Mouse (Mus musculus) limb, embryonic 15.5 days (tissue): ENCODE data around the gene Togaram1. TPM values are rescaled to one million over a fixed set of nuclear protein-coding genes. Genes with fewer than 3 reads are reported as not detected.
A peak's percentile ranks its signal among the peaks of the same experiment; 100 is the strongest.

Source experiments
- ATAC-seq: fragments of 200-750 bp; cut with Nextera tagmentation; 2 replicates; pipeline ENCODE4 v1.8.0; 2017; ENCODE audit warnings: low read depth, moderate TSS enrichment; ENCODE audit not compliant: insufficient number of reproducible peaks, low FRiP score, low TSS enrichment
- H3K27ac ChIP-seq: fragments of 300-500 bp; sonication (generic); 2 replicates; pipeline ENCODE4 v1.5.1; 2015; ENCODE audit warnings: moderate library complexity, mild to moderate bottlenecking, inconsistent platforms
- H3K27me3 ChIP-seq: fragments of 300-500 bp; sonication (generic); 2 replicates; pipeline ENCODE4 v1.6.1; 2015; ENCODE audit warnings: inconsistent platforms
- H3K36me3 ChIP-seq: fragments of 300-500 bp; sonication (generic); 2 replicates; pipeline ENCODE4 v1.6.1; 2015; ENCODE audit warnings: inconsistent platforms
- H3K4me1 ChIP-seq: fragments of 300-500 bp; sonication (generic); 2 replicates; pipeline ENCODE4 v1.6.1; 2015; ENCODE audit warnings: inconsistent platforms
- H3K4me2 ChIP-seq: fragments of 300-500 bp; sonication (generic); 2 replicates; pipeline ENCODE4 v1.6.1; 2015; ENCODE audit warnings: mild to moderate bottlenecking, inconsistent platforms
- H3K4me3 ChIP-seq: fragments of 300-500 bp; sonication (generic); 2 replicates; pipeline ENCODE4 v1.5.1; 2015; ENCODE audit warnings: mild to moderate bottlenecking, inconsistent platforms
- H3K9ac ChIP-seq: fragments of 300-500 bp; sonication (generic); 2 replicates; pipeline ENCODE4 v1.6.1; 2015; ENCODE audit warnings: inconsistent platforms
- H3K9me3 ChIP-seq: fragments of 300-500 bp; sonication (generic); 2 replicates; pipeline ENCODE4 v1.6.1; 2016; ENCODE audit warnings: inconsistent platforms
- WGBS: fragments of 180-500 bp; shearing (Covaris S2); methylation state at CpG from one replicate; pipeline ENCODE4 v1.1.7; 2015; 5-methylcytosine and 5-hydroxymethylcytosine counted together
- polyA plus RNA-seq: library from polyadenylated mRNA; unstranded; fragments of >200 nt; fragmentation: Nextera tagmentation; extraction: Ambion mirVana; gene quantifications from 2 replicates; pipeline ENCODE4 v1.2.1, GENCODE M21; 2015

Togaram1 gene
- polyA plus RNA-seq, 1 experiment from 2014 or later = 22.3 TPM

DNA sequence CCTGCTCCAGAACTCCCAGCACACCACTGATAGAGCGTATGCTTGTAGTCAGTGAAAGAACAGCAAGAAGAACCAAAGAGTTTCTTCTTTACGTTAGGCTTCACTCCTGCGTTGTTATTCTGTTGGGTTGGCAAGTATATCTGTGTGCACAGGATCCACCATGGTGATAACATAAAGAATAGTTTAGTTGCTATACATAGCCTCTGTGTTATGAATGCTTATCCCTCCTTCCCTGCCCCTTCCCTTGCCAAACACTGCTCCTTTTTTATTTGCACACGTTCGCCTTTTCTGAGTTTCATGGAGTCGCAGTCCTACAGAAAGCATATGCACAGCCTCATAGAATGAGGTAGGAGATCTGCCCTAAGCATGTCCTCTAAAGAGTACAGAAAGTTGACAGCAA is 6.5 kb downstream of the Togaram1 start:
- peaks cover 17% of the 10 kb centered on the region; the same call in 1 of the 2 replicates for H3K4me1 ChIP-seq
- no peak overlapping the region for H3K4me3 ChIP-seq
- H3K9ac ChIP-seq = no peak overlapping the region
- H3K27ac ChIP-seq = no peak overlapping the region
- no peaks in the 10 kb centered on the region for H3K9me3 ChIP-seq
- no peak overlapping the region for H3K4me2 ChIP-seq
- no peak for ATAC-seq
- H3K36me3 ChIP-seq = peaks cover 2% of the 10 kb centered on the region; the same call in 1 of the 2 replicates
- 81% methylated on average over 6 of the region's 6 CpGs for WGBS
- H3K27me3 ChIP-seq = no peaks in the 10 kb centered on the region

DNA sequence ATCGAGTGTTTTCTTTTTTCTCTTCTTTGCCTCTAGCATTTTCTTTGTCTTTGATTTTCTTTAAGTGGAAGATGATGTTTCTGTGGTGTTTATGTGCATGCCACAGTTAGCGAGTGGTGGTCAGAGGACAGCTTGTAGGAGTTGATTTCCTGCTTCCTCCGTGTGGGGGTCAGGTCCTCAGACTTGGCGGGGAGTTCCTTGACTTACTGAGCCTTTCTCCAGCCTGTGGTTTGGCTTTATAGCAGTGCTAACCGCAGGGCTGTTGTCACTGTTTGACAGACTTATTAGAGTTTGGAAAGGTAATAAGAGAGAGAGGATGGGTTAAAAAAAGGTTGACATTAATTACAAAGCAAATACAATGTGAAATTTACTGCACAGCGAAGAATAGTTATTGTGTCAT is 10.0 kb downstream of the Togaram1 start:
- ATAC-seq = no peak
- no peaks in the 10 kb centered on the region for H3K27me3 ChIP-seq
- H3K9ac ChIP-seq = no peak overlapping the region
- WGBS = 36% methylated on average over 6 of the region's 6 CpGs
- H3K9me3 ChIP-seq = no peaks in the 10 kb centered on the region
- H3K4me1 ChIP-seq = 0 out of 2 replicates have a peak, but pooled peaks cover 4% of the 10 kb centered on the region
- no peak overlapping the region for H3K4me3 ChIP-seq
- H3K27ac ChIP-seq = no peak overlapping the region
- H3K4me2 ChIP-seq = no peak overlapping the region
- peaks cover 29% of the 10 kb centered on the region for H3K36me3 ChIP-seq

DNA sequence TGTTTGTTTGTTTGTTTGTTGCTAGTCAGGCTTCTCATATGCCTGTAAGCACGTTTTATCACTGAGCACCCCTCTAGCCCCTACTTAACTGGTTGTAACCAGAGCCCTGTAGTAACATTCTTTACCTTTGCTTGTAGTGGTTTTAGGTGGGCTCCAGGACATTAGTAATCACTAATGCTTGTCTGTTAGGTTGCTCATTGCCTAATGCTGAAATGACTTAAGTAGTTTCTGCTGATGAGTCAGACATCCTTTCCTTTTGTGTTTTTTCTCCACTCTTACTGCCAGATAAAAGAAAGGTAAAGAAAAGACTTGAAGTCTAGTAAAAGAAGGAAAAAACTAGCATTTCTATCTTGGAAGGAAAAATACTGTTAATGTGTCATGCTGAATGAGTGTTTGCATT is 10.6 kb downstream of the Togaram1 start:
- Histone ChIP-seq H3K4me1 (0 out of 2 replicates have a peak, but pooled peaks cover 2% of the 10 kb centered on the region), H3K9me3 (no peaks in the 10 kb centered on the region), H3K36me3 (peaks cover 33% of the 10 kb centered on the region), H3K9ac (no peak overlapping the region), H3K4me3 (no peak overlapping the region), H3K4me2 (no peak overlapping the region), H3K27me3 (no peaks in the 10 kb centered on the region), H3K27ac (no peak overlapping the region)
- ATAC-seq = no peak
- WGBS = 26% methylated on average over 1 of the region's 1 CpGs

DNA sequence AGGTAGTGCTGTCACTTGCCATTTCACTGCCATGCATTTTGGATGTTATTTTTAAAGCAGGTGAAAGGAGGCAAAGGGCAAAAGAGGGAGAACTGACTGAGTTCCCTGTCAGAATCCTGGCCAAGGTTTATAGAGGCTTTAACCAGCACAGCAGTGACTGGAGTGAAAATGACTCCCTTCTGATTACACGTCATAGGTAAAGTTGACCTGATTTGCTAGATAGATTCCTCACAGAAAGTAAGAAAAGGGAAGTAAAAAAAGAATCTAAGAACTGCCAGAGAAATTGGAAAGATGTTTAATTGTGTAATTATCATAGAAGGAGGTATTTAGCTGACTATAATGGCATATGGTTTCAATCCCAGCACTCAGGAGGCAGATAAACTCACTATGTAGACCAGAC is 11.9 kb downstream of the Togaram1 start:
- no peak overlapping the region for H3K27ac ChIP-seq
- H3K4me1 ChIP-seq = no peaks in the 10 kb centered on the region
- H3K36me3 ChIP-seq = peaks cover 35% of the 10 kb centered on the region
- no peaks in the 10 kb centered on the region for H3K9me3 ChIP-seq
- H3K27me3 ChIP-seq = no peaks in the 10 kb centered on the region
- ATAC-seq = no peak
- WGBS = 82% methylated on average over 1 of the region's 1 CpGs
- no peak overlapping the region for H3K9ac ChIP-seq
- H3K4me3 ChIP-seq = no peak overlapping the region
- H3K4me2 ChIP-seq = no peak overlapping the region

DNA sequence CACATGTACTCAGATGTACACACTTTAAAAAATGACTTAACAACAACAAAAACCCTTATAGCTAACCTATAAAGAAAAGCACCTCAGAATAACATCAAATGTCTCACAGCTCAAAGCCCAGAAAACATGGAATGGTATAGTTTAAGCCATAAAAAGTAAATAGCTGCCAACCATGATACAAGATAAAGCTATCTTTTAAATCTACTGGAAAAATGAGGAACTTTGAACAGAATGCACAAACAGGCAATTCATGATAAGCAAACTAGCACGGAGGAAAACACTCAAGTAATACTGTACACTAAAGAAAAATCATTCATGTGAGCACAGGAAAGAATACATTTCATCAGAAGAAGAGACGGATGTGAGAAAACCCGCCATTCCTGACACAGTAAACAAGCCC is 42.1 kb downstream of the Togaram1 start:
- Histone ChIP-seq H3K27ac (no peak overlapping the region), H3K4me1 (no peaks in the 10 kb centered on the region), H3K4me3 (no peak overlapping the region), H3K9ac (no peak overlapping the region), H3K4me2 (no peak overlapping the region), H3K27me3 (no peaks in the 10 kb centered on the region), H3K36me3 (peaks cover 52% of the 10 kb centered on the region), H3K9me3 (no peaks in the 10 kb centered on the region)
- ATAC-seq = no peak
- WGBS = 88% methylated on average over 3 of the region's 3 CpGs

DNA sequence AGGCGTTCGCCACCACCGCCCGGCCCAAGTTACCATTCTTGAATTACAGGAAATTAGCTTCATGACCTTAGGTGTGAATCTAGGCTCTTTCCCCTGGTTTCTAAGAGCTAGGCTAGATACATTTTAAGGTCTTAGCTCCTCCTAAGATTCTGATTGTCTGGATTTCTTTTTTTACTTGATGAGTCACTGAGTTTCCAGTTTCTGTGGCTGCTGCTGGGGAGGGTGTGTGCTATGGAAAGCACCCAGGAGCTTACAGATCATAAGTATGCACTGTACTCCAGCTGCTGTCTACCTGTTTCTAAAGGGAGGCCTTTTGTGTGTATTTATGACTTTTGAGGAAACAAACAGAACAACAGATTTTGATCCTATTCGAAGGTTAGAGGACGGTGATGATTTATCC is 57.2 kb downstream of the Togaram1 start:
- Histone ChIP-seq H3K4me1 (no peaks in the 10 kb centered on the region), H3K4me2 (no peak overlapping the region), H3K27ac (no peak overlapping the region), H3K27me3 (no peaks in the 10 kb centered on the region), H3K36me3 (peaks cover 4% of the 10 kb centered on the region), H3K9me3 (no peaks in the 10 kb centered on the region), H3K4me3 (no peak overlapping the region), H3K9ac (no peak overlapping the region)
- ATAC-seq = no peak
- 93% methylated on average over 6 of the region's 6 CpGs for WGBS

DNA sequence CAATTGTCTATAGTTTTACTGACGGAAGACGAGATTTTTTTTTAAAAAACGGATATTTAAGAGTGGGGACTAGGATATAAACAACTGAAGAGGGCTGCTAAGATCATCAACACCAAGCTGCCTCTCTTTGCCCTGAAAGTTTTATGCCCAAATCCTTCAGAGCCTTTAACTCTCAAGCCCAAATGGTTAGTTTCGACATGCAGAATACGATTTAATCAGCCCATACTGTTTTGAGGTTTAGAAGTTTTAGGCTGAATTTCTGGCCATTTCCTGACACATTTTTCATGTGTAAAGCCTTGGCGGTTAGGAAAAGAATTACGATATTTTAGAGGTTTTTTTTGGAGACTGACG is 70.2 kb downstream of the Togaram1 start:
- Histone ChIP-seq H3K4me3 (peak overlapping the region; percentile 90), H3K9me3 (no peaks in the 10 kb centered on the region), H3K9ac (peak overlapping the region; percentile 85; the same call in 1 of the 2 replicates), H3K36me3 (no peaks in the 10 kb centered on the region), H3K27ac (peak overlapping the region; percentile 92; the same call in 1 of the 2 replicates), H3K27me3 (no peaks in the 10 kb centered on the region), H3K4me2 (peak overlapping the region; percentile 50), H3K4me1 (peaks cover 9% of the 10 kb centered on the region; the same call in 1 of the 2 replicates)
- ATAC-seq = no peak
- 48% methylated on average over 8 of the region's 8 CpGs for WGBS

DNA sequence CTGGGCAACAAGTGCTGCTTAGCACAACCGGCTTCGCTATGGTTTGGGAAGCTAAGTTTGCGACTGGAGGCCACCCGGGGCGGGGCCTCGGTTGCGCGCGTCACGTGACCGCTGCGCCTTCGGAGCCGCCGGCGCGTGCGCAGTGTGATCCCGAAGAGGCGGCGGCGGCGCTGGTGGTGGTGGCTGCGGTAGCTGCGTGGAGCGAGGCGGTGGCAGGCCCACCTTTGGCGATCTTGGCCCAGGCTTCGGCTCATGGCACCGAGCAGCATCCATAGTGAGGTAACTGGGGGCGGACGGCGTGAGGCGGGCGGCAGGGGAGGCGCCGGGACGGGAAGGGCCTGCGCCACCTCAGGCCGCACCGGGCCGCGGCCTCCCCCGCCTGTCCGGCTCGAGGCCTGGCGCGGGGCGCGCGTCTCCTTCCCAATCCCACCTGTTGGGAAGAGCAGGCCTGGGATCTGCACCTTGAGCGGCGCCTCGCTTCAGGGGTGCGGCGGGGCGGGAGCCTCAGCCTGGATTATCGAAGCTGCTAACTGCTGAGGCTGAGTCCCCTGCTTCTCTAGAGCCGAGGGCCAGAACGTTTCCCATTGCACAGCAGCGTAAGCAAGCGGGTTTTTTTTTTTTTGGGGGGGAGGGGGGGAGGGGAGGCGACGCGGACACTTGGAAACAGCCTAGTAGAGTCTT is 70.7 kb downstream of the Togaram1 start, which contains the start of gene Prpf39:
Gene Prpf39 (plus strand): TSS at position 144 of the 681 bp plus-strand sequence.
- Histone ChIP-seq H3K4me1 (peaks cover 9% of the 10 kb centered on the region; the same call in 1 of the 2 replicates), H3K4me2 (peak within 1 kb of the TSS; percentile 50), H3K36me3 (no peaks in the 10 kb centered on the region), H3K9me3 (no peaks in the 10 kb centered on the region), H3K27me3 (no peaks in the 10 kb centered on the region), H3K27ac (peak within 1 kb of the TSS; percentile 92), H3K9ac (peak within 1 kb of the TSS; percentile 85), H3K4me3 (peak within 1 kb of the TSS; percentile 90)
- ATAC-seq = peak; percentile 92
- WGBS = under 1% methylated on average over 65 of the region's 65 CpGs

DNA sequence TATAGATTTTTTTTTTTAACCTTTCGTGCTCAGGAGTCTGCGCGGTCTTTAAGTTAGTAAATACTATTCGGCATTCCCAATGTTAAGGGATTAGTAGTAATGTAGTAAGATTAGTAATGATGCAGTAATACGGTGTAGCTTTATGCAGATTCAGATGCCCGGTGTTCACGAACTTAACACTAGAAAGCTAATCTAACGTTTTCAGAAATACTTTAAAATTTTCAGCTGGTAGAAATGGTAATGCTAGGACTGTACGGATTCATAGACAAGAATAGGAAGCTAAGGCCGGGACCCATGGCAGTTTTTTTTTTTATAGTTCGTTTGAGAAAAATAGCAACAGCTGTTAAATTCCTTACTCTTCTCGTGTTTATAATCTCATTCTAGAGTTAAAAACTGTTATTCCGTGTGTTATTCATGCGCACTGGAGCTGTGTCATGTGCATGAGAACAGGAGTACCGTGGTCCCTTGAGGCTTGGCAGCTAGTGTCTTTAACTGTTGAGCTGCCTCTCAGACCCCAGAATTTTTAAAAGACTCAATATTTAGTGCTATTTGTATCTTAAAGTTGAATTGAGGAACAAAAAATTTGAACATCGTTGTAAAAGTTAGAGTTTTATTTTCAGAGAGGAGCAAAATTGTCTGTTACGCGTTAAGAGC is 71.4 kb downstream of the Togaram1 start:
- WGBS = 11% methylated on average over 18 of the region's 18 CpGs
- H3K4me1 ChIP-seq = peaks cover 9% of the 10 kb centered on the region; the same call in 1 of the 2 replicates
- peak overlapping the region; percentile 50 for H3K4me2 ChIP-seq
- peak overlapping the region; percentile 85 for H3K9ac ChIP-seq
- no peak overlapping the region for H3K27ac ChIP-seq
- H3K4me3 ChIP-seq = peak overlapping the region; percentile 90
- no peak for ATAC-seq
- H3K9me3 ChIP-seq = no peaks in the 10 kb centered on the region
- H3K36me3 ChIP-seq = no peaks in the 10 kb centered on the region
- H3K27me3 ChIP-seq = no peaks in the 10 kb centered on the region

DNA sequence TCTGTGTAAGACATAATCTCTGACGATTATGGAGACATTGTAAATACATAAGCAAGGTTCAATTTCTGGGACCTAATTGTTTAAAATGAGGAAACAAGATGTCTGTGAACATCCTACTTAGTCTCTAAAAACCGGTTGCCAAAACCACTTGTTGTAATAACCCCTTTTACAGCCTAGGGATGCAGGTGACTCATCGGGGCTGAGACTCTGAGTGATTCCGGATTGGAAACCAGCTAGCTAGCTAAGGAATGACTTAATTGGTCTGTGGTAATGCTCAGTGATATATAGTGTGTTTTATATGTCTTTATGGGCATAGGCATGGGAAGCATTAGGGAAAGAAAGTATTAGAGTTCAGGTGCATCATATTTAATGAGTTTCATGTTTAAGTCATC is 71.9 kb downstream of the Togaram1 start:
- ATAC-seq = no peak; the same call in 1 of the 2 replicates
- 10% methylated on average over 4 of the region's 4 CpGs for WGBS
- H3K9ac ChIP-seq = peak overlapping the region; percentile 85; the same call in 1 of the 2 replicates

DNA sequence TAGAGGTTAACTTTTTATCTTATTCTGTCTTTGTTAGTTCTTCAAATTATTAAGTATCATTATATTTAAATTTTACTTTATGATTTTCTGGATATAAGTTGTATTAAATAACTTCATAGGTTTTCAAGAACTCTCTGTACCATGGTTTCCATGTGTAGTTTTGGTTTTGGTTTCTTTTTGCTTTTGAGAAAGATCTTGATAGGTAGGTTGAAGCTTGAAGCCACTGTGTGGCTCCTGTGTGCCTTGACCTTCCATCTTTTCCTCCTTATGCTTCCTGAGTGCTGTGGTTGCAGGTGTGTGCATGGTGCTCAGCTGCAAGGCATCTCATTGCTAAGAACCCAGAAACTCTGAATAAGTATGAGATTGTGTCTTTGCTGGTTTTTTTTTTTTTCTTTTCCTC is 83.2 kb downstream of the Togaram1 start:
- no peaks in the 10 kb centered on the region for H3K27me3 ChIP-seq
- H3K4me2 ChIP-seq = no peak overlapping the region
- no peak overlapping the region for H3K4me3 ChIP-seq
- no peak overlapping the region for H3K27ac ChIP-seq
- H3K9me3 ChIP-seq = no peaks in the 10 kb centered on the region
- H3K36me3 ChIP-seq = peaks cover 29% of the 10 kb centered on the region
- no peaks in the 10 kb centered on the region for H3K4me1 ChIP-seq
- no peak overlapping the region for H3K9ac ChIP-seq
- ATAC-seq = no peak

More for the DNA sequence above, 71.9 kb downstream of the Togaram1 start:
- no peaks in the 10 kb centered on the region for H3K27me3 ChIP-seq
- no peaks in the 10 kb centered on the region for H3K9me3 ChIP-seq
- peak overlapping the region; percentile 90 for H3K4me3 ChIP-seq
- no peaks in the 10 kb centered on the region for H3K36me3 ChIP-seq
- H3K4me2 ChIP-seq = peak overlapping the region; percentile 50
- no peak overlapping the region for H3K27ac ChIP-seq
- peaks cover 9% of the 10 kb centered on the region; the same call in 1 of the 2 replicates for H3K4me1 ChIP-seq

DNA sequence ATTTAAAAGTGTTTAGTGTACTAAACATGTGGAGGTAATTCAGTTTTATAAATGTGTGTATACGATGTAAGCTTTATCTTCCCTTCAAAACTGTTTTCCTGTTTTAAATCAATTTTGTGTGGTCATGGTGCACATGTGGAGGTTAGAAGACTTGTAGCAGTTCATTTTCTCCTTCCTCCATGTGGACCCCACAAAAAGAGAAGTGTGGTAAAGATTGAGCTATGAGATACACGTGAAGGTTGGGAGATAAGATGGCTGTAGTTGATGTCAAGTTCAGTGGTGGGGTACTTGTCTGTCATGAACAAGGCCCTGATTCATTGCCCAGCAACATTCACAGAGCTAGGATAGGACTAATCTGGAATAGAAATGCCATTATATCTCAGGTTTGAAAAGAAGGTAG is 92.6 kb downstream of the Togaram1 start:
- Histone ChIP-seq H3K4me3 (no peak overlapping the region), H3K27me3 (no peaks in the 10 kb centered on the region), H3K27ac (no peak overlapping the region), H3K9me3 (no peaks in the 10 kb centered on the region), H3K36me3 (peaks cover 49% of the 10 kb centered on the region), H3K4me1 (no peaks in the 10 kb centered on the region), H3K9ac (no peak overlapping the region), H3K4me2 (no peak overlapping the region)
- 72% methylated on average over 2 of the region's 2 CpGs for WGBS
- no peak for ATAC-seq
